Mouse (Mus musculus) B cell, adult 2 months (primary cell): Measurements from ENCODE around the gene Nphs1.
"Not testable (repeated sequence)": the region's sequence is repeated elsewhere in the genome, so short reads cannot be mapped to it uniquely, and the experiment has no call there.

ENCODE experiments used
- DNase-seq, 2 experiments: peaks; one replicate each; pipeline ENCODE4 v3.0.0; 2022

The Nphs1 gene

GRCm38 (mm10) chr7:30493401-30493931 lies 35.4 kb downstream of the Nphs1 start, which contains the start of gene Prodh2:
TSS of gene Prodh2 (plus strand) at chr7:30493622.
- no peak for DNase-seq

- DNase-seq: not testable (repeated sequence)
These were observed 37.5 kb downstream of the Nphs1 start for GRCm38 (mm10) chr7:30495506-30496042.

GRCm38 (mm10) chr7:30501159-30501558 lies 43.0 kb downstream of the Nphs1 start:
- peak in 1 of 2 experiments; percentile 28 for DNase-seq

GRCm38 (mm10) chr7:30508061-30508460 lies 49.9 kb downstream of the Nphs1 start:
- no peak for DNase-seq

- no peak for DNase-seq
These were observed 57.1 kb downstream of the Nphs1 start for GRCm38 (mm10) chr7:30515003-30515760.

- DNase-seq: no peak
These were observed 60.2 kb downstream of the Nphs1 start for GRCm38 (mm10) chr7:30518325-30518724.

GRCm38 (mm10) chr7:30520396-30520795 lies 62.3 kb downstream of the Nphs1 start:
- DNase-seq: no peak

GRCm38 (mm10) chr7:30520856-30521255 lies 62.7 kb downstream of the Nphs1 start:
- no peak for DNase-seq

- DNase-seq: no peak
These were observed 64.8 kb downstream of the Nphs1 start for GRCm38 (mm10) chr7:30522871-30523270.

GRCm38 (mm10) chr7:30524487-30524886 lies 66.4 kb downstream of the Nphs1 start:
- no peak for DNase-seq

GRCm38 (mm10) chr7:30525954-30526353 lies 67.8 kb downstream of the Nphs1 start:
- DNase-seq: no peak

GRCm38 (mm10) chr7:30526399-30526798 lies 68.3 kb downstream of the Nphs1 start:
- DNase-seq: no peak

- no peak for DNase-seq
These were observed 68.9 kb downstream of the Nphs1 start for GRCm38 (mm10) chr7:30526981-30527380.

- no peak for DNase-seq
These were observed 73.2 kb downstream of the Nphs1 start for GRCm38 (mm10) chr7:30531291-30531815.

- DNase-seq: no peak
These were observed 74.8 kb downstream of the Nphs1 start for GRCm38 (mm10) chr7:30532931-30533330.

- DNase-seq: no peak
These were observed 76.0 kb downstream of the Nphs1 start for GRCm38 (mm10) chr7:30533941-30534632.

- DNase-seq: peak; percentile 94 to 95
These were observed 76.8 kb downstream of the Nphs1 start, which contains the start of gene Arhgap33 for GRCm38 (mm10) chr7:30534633-30535577. TSS of gene Arhgap33 (minus strand) at chr7:30535060.
